Mouse (Mus musculus): ENCODE measurements around the gene Oxsr1.

- no peak for TF ChIP-seq POLR2A (IDR thresholded peaks at IDR 0.05; ENCODE audit: borderline replicate concordance, insufficient read depth, low read length)
- TF ChIP-seq CTCF (IDR thresholded peaks at IDR 0.05; ENCODE audit: borderline replicate concordance, insufficient read depth, low read depth, low read length): no peak
These were observed 43.1 kb upstream of the Oxsr1 start, which contains the start of gene Slc22a14 for GRCm38 (mm10) chr9:119365284-119365683.

Data from cerebellum, adult 2 months (tissue).